8 mouse cellular contexts compared by ENCODE assay signal in the genomic region with DNA sequence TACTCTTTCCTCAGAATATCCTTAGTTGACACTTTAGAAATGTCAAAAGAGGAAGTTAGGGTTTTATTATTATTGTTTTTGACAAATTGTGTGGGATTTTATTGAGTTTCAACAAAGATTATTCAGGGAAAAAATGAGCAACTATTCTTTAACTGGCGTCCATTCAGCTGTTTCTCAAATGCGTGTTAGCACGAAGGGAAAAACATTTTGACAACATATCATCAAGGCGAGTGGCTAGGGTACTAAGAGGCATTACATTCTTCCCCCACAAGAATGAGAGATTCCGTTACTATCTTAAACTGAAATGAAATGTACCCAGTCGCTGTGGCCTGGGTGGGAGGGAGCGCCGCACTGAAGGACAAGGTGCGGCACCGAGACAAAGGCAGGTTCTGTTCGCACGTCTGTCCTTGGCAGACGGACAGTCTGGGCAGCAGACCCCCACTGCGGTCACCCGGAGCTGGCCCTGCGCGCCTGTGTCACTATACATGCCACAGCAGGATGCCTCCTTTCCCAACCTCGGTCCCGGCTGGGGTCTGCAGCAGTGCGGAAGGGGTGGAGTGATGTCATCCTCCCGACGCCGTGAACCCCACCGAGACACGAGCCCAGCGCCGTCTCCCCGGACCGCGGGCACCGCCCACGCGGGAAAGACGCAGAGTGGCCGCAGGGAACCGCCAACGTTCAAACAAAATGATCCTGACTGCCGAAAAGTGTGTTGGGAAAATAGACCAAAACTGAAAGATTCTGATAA. TPM values are rescaled to one million over a fixed set of nuclear protein-coding genes. Genes with fewer than 3 reads are reported as not detected.
DNase-seq lines count a peak whose midpoint lies in the region; ATAC-seq and TF ChIP-seq lines count a peak whose summit lies in the region.
"Not testable (repeated sequence)": the region's sequence is repeated elsewhere in the genome, so short reads cannot be mapped to it uniquely, and the experiment has no call there.

No protein-coding gene starts in this region.

- dilution Hi-C loops in CH12.LX (cut with MboI; ENCODE audit: extremely low pct_ligation_motif_present, extremely low pct_unique_long_range_greater_than_20kb, low sequenced_read_pairs): not testable (repeated sequence)

- TF ChIP-seq EP300 in CH12.LX (IDR thresholded peaks at IDR 0.05; ENCODE audit: low read length): not testable (repeated sequence)

- not testable (repeated sequence) for TF ChIP-seq RAD21 in CH12.LX (IDR thresholded peaks at IDR 0.05; ENCODE audit: low read depth, low read length)

- H3K4me2 ChIP-seq in CH12.LX (ENCODE audit: insufficient read depth, low read depth, poor library complexity, severe bottlenecking): peak overlapping the region; percentile 36
- H3K4me2 ChIP-seq in forebrain, embryonic 13.5 days: peak overlapping the region; percentile 62
- peak overlapping the region; percentile 58 for H3K4me2 ChIP-seq in neural tube, embryonic 12.5 days (replicated peaks)

- not testable (repeated sequence) for H3K9me3 ChIP-seq in CH12.LX (replicated peaks; ENCODE audit: low read length); forebrain, embryonic 13.5 days (replicated peaks); neural tube, embryonic 12.5 days

- peaks cover 4 to 12% of the 10 kb centered on the region in 2 experiments for H3K4me1 ChIP-seq in CH12.LX (ENCODE audit: control insufficient read depth in 1 of 2, insufficient read depth in 2 of 2)
- H3K4me1 ChIP-seq in forebrain, embryonic 13.5 days; neural tube, embryonic 12.5 days; testis, adult 2 months (ENCODE audit: control insufficient read depth, insufficient read depth, low read length): not testable (repeated sequence)

- peak; percentile 33 for ATAC-seq in forebrain, embryonic 13.5 days
- peak; percentile 69 for ATAC-seq in neural tube, embryonic 12.5 days (ENCODE audit: low FRiP score, low read depth)

- not testable (repeated sequence) for H3K79me2 ChIP-seq in CH12.LX (replicated peaks; ENCODE audit: control insufficient read depth, extremely low read depth, insufficient read depth, poor library complexity, severe bottlenecking)

- TF ChIP-seq CTCF in CH12.LX (conservative IDR thresholded peaks at IDR 0.05 in 1 of 2, IDR thresholded peaks at IDR 0.05 in 1 of 2; ENCODE audit: low read depth in 2 of 2, low read length in 2 of 2); testis, adult 2 months (IDR thresholded peaks at IDR 0.05; ENCODE audit: control insufficient read depth, insufficient read depth, insufficient replicate concordance, low read depth, low read length): not testable (repeated sequence)

- peak overlapping the region; percentile 71 for H3K9ac ChIP-seq in CH12.LX (ENCODE audit: insufficient read depth, low read depth)
- peak overlapping the region; percentile 66 for H3K9ac ChIP-seq in forebrain, embryonic 13.5 days
- peak overlapping the region; percentile 48; the same call in 1 of the 2 replicates for H3K9ac ChIP-seq in neural tube, embryonic 12.5 days

- in situ Hi-C loops in CH12.LX (cut with MboI; ENCODE audit: low pct_ligation_motif_present, low pct_unique_long_range_greater_than_20kb, low sequenced_read_pairs): not testable (repeated sequence)

- WGBS in forebrain, embryonic 13.5 days: 2% methylated on average over 38 of the region's 38 CpGs
- 5% methylated on average over 38 of the region's 38 CpGs for WGBS in neural tube, embryonic 12.5 days

- not testable (repeated sequence) for H3K27ac ChIP-seq in CH12.LX (ENCODE audit: insufficient read depth, low read depth); forebrain, embryonic 13.5 days; neural tube, embryonic 12.5 days
- peak overlapping the region; percentile 74; the same call in 1 of the 2 replicates for H3K27ac ChIP-seq in testis, adult 2 months (ENCODE audit: control insufficient read depth, insufficient read depth, low read depth, low read length)

- H3K36me3 ChIP-seq in CH12.LX (replicated peaks in 1 of 2; ENCODE audit: control insufficient read depth in 1 of 2, insufficient read depth in 1 of 2, low read length in 1 of 2); forebrain, embryonic 13.5 days (ENCODE audit: poor library complexity, severe bottlenecking); neural tube, embryonic 12.5 days; testis, adult 2 months (ENCODE audit: control insufficient read depth, insufficient read depth, low read length): not testable (repeated sequence)

- H3K4me3 ChIP-seq in CH12.LX (replicated peaks in 1 of 3; ENCODE audit: low read depth in 2 of 3, low read length in 2 of 3, poor library complexity in 1 of 3): peak overlapping the region; percentile 35 to 90 (median 46)
- H3K4me3 ChIP-seq in forebrain, embryonic 13.5 days: peak overlapping the region; percentile 44
- H3K4me3 ChIP-seq in neural tube, embryonic 12.5 days: peak overlapping the region; percentile 40
- H3K4me3 ChIP-seq in testis, adult 2 months (ENCODE audit: control insufficient read depth, low read depth, low read length): peak overlapping the region; percentile 82

- not testable (repeated sequence) for TF ChIP-seq POLR2A in CH12.LX (IDR thresholded peaks at IDR 0.05; ENCODE audit: low read depth, low read length); testis, adult 2 months (IDR thresholded peaks at IDR 0.05; ENCODE audit: control insufficient read depth, low read depth, low read length)

- DNase-seq in CH12.LX (ENCODE audit: extremely low read depth): not testable (repeated sequence)
- peak; percentile 70 to 76 for DNase-seq in cerebellum, adult 18-20 months
- DNase-seq in heart, postnatal 25 days (ENCODE audit: low spot score): peak; percentile 21
- DNase-seq in kidney, postnatal 36 days: peak; percentile 31 to 65
- DNase-seq in lung, adult 18-20 months: peak; percentile 59 to 64

- intact Hi-C loops in heart, postnatal 25 days (cut with DNase I): not testable (repeated sequence)

- H3K27me3 ChIP-seq in CH12.LX (replicated peaks); forebrain, embryonic 13.5 days; neural tube, embryonic 12.5 days (replicated peaks); testis, adult 2 months (ENCODE audit: control insufficient read depth, insufficient read depth, low read length): not testable (repeated sequence)

RNA-seq across cellular contexts. Expression of a gene that starts 0.7 kb away (rescaled TPM):
- 11.8 and 14.6 TPM in 2 replicates for total RNA-seq in CH12.LX (2012; rRNA removed)
- total RNA-seq in CH12.LX (2014; rRNA removed): 33.5 and 38.2 TPM in 2 replicates
- 21.5 and 22.9 TPM in 2 replicates for polyA plus RNA-seq in CH12.LX (2012; ENCODE audit: insufficient read length, low read depth)
- polyA plus RNA-seq in forebrain, embryonic 13.5 days (2015; fragmentation: Nextera tagmentation; extraction: Ambion mirVana): 38.6 and 41.9 TPM in 2 replicates
- 1 to 10 TPM; 1.1 to 1.3 TPM for total RNA-seq in heart, postnatal 25 days (2021)
- 39.4 and 42.6 TPM in 2 replicates for polyA plus RNA-seq in neural tube, embryonic 12.5 days (2016; fragmentation: Nextera tagmentation; extraction: Ambion mirVana)
- polyA plus RNA-seq in testis, adult 2 months (2012; rRNA removed): 86.4 and 98.4 TPM in 2 replicates

RNA-seq across cellular contexts. Expression of a gene that starts 59.9 kb away (rescaled TPM):
- total RNA-seq in CH12.LX (2012; rRNA removed) (5.2 and 7.3 TPM in 2 replicates), CH12.LX (2014; rRNA removed) (2.5 and 2.6 TPM in 2 replicates)
- polyA plus RNA-seq in CH12.LX (2012; ENCODE audit: insufficient read length, low read depth): 4.3 and 5.0 TPM in 2 replicates
- polyA plus RNA-seq in forebrain, embryonic 13.5 days (2015; fragmentation: Nextera tagmentation; extraction: Ambion mirVana): 23.4 and 28.1 TPM in 2 replicates
- total RNA-seq in heart, postnatal 25 days (2021): 1 to 10 TPM; 8.7 to 8.8 TPM
- 33.4 and 36.2 TPM in 2 replicates for polyA plus RNA-seq in neural tube, embryonic 12.5 days (2016; fragmentation: Nextera tagmentation; extraction: Ambion mirVana)
- 9.1 and 9.9 TPM in 2 replicates for polyA plus RNA-seq in testis, adult 2 months (2012; rRNA removed)
